12 mouse cellular contexts compared by ENCODE assay signal in genomic region chr5:115431898-115432259, GRCm38 (mm10). TPM values are rescaled to one million over a fixed set of nuclear protein-coding genes. Genes with fewer than 3 reads are reported as not detected.
A peak's percentile ranks its signal among the peaks of the same experiment; 100 is the strongest.
DNase-seq lines count a peak whose midpoint lies in the region; ATAC-seq and TF ChIP-seq lines count a peak whose summit lies in the region.
"Had no signal": no experiment of that assay in that cellular context is flagged by ENCODE, and none has a peak within 500 bp of the region (broad histone marks: within the 10 kb centered on the region; RNA-seq: fewer than 3 reads in every experiment).

No protein-coding gene starts in this region.

- H3K4me1 ChIP-seq in lung, embryonic 14.5 days (ENCODE audit: insufficient read depth): peaks cover 14% of the 10 kb centered on the region
- H3K4me1 ChIP-seq in forebrain, embryonic 13.5 days: peaks cover 74% of the 10 kb centered on the region
- H3K4me1 ChIP-seq in limb, embryonic 10.5 days: peaks cover 86% of the 10 kb centered on the region
- peaks cover 48% of the 10 kb centered on the region for H3K4me1 ChIP-seq in olfactory bulb, adult 2 months (ENCODE audit: control insufficient read depth, insufficient read depth, low read length)

- no peak for TF ChIP-seq CTCF in lung, embryonic 14.5 days (IDR thresholded peaks at IDR 0.05; ENCODE audit: low read depth)
- TF ChIP-seq CTCF in olfactory bulb, adult 2 months (IDR thresholded peaks at IDR 0.05; ENCODE audit: insufficient read depth, low read depth, low read length): no peak

- DNase-seq in lung, embryonic 14.5 days: no peak
- no peak for DNase-seq in lung, adult 18-20 months
- no peak for DNase-seq in limb, embryonic 10.5 days (ENCODE audit: low spot score)
- DNase-seq in layer of hippocampus, adult 9-11 months: no peak
- no peak for DNase-seq in c-Kit-positive CD71-positive TER-119-positive erythroid progenitor cells, embryonic 14.5 days (ENCODE audit: low spot score)
- no peak for DNase-seq in layer of hippocampus, adult 18-20 months (ENCODE audit: low spot score in 2 of 2)
- DNase-seq: right cerebral cortex, adult 18-20 months had no signal

- ATAC-seq in lung, embryonic 14.5 days (ENCODE audit: insufficient read depth): no peak
- ATAC-seq in forebrain, embryonic 13.5 days: no peak

- TF ChIP-seq POLR2A in olfactory bulb, adult 2 months (IDR thresholded peaks at IDR 0.05; ENCODE audit: insufficient read depth, low read depth, low read length): no peak

- peaks cover 14% of the 10 kb centered on the region; the same call in 1 of the 2 replicates for H3K27me3 ChIP-seq in lung, embryonic 14.5 days (ENCODE audit: insufficient read depth, low read length)
- H3K27me3 ChIP-seq in forebrain, embryonic 13.5 days: no peaks in the 10 kb centered on the region
- peaks cover 23% of the 10 kb centered on the region for H3K27me3 ChIP-seq in limb, embryonic 10.5 days (ENCODE audit: low read depth, poor library complexity, severe bottlenecking)

- peak overlapping the region; percentile 88 for H3K4me3 ChIP-seq in lung, embryonic 14.5 days (ENCODE audit: low read depth, low read length)
- H3K4me3 ChIP-seq in forebrain, embryonic 13.5 days: peak overlapping the region; percentile 100
- H3K4me3 ChIP-seq in limb, embryonic 10.5 days: peak overlapping the region; percentile 100
- H3K4me3 ChIP-seq in olfactory bulb, adult 2 months (ENCODE audit: insufficient read depth, low read depth, low read length): peak overlapping the region; percentile 13; the same call in 1 of the 2 replicates

- H3K4me2 ChIP-seq in lung, embryonic 14.5 days: peak overlapping the region; percentile 82
- H3K4me2 ChIP-seq in forebrain, embryonic 13.5 days: peak overlapping the region; percentile 96

- 25% methylated on average over 7 of the region's 7 CpGs for WGBS in lung, embryonic 14.5 days
- 8% methylated on average over 7 of the region's 7 CpGs for WGBS in forebrain, embryonic 13.5 days
- 55% methylated on average over 7 of the region's 7 CpGs for WGBS in limb, embryonic 10.5 days
- 9% methylated on average over 7 of the region's 7 CpGs for WGBS in olfactory bulb, adult 2 months

- H3K36me3 ChIP-seq in lung, embryonic 14.5 days (ENCODE audit: insufficient read depth): peaks cover 21% of the 10 kb centered on the region; the same call in 1 of the 2 replicates
- peaks cover 40% of the 10 kb centered on the region for H3K36me3 ChIP-seq in forebrain, embryonic 13.5 days (ENCODE audit: poor library complexity, severe bottlenecking)
- H3K36me3 ChIP-seq in limb, embryonic 10.5 days: peaks cover 57% of the 10 kb centered on the region

- H3K27ac ChIP-seq in lung, embryonic 14.5 days (ENCODE audit: low read depth): no peak overlapping the region
- peak overlapping the region; percentile 100 for H3K27ac ChIP-seq in forebrain, embryonic 13.5 days
- H3K27ac ChIP-seq in limb, embryonic 10.5 days: peak overlapping the region; percentile 99
- H3K27ac ChIP-seq in olfactory bulb, adult 2 months (ENCODE audit: insufficient read depth, low read depth, low read length): peak overlapping the region; percentile 5; the same call in 1 of the 2 replicates

- H3K9me3 ChIP-seq in lung, embryonic 14.5 days (ENCODE audit: low read depth, low read length): no peaks in the 10 kb centered on the region
- no peaks in the 10 kb centered on the region for H3K9me3 ChIP-seq in forebrain, embryonic 13.5 days (replicated peaks)
- no peaks in the 10 kb centered on the region for H3K9me3 ChIP-seq in limb, embryonic 10.5 days (replicated peaks)

- 0 out of 2 replicates have a peak overlapping the region, but pooled peaks have one; percentile 1 for H3K9ac ChIP-seq in lung, embryonic 14.5 days
- peak overlapping the region; percentile 100 for H3K9ac ChIP-seq in forebrain, embryonic 13.5 days

RNA-seq across cellular contexts. Expression of gene Msi1, which starts 2.5 kb away (rescaled TPM):
- polyA plus RNA-seq in lung, embryonic 14.5 days (2014; fragmentation: Nextera tagmentation; extraction: Ambion mirVana): 17.1 and 21.2 TPM in 2 replicates
- polyA plus RNA-seq in forebrain, embryonic 13.5 days (2015; fragmentation: Nextera tagmentation; extraction: Ambion mirVana): 99.0 and 107 TPM in 2 replicates
- 54.0 and 60.6 TPM in 2 replicates for polyA plus RNA-seq in limb, embryonic 10.5 days (2016; fragmentation: Nextera tagmentation; extraction: Ambion mirVana)
- not detected in 2 replicates for polyA plus RNA-seq in olfactory bulb, adult 2 months (2012; ENCODE audit: insufficient read depth, insufficient read length, low replicate concordance, missing spikeins)
- 10 to 100 TPM; 50.7 to 53.3 TPM for total RNA-seq in layer of hippocampus, adult 18-20 months (2021)
- total RNA-seq: megakaryocyte progenitor cell, adult 5-6 weeks had no signal

RNA-seq across cellular contexts. Expression of gene Pla2g1b, which starts 34.2 kb away (rescaled TPM):
- 4.5 and 5.6 TPM in 2 replicates for polyA plus RNA-seq in lung, embryonic 14.5 days (2014; fragmentation: Nextera tagmentation; extraction: Ambion mirVana)
- not detected in 2 replicates for polyA plus RNA-seq in forebrain, embryonic 13.5 days (2015; fragmentation: Nextera tagmentation; extraction: Ambion mirVana)
- not detected in 2 replicates for polyA plus RNA-seq in limb, embryonic 10.5 days (2016; fragmentation: Nextera tagmentation; extraction: Ambion mirVana)
- polyA plus RNA-seq in olfactory bulb, adult 2 months (2012; ENCODE audit: insufficient read depth, insufficient read length, low replicate concordance, missing spikeins): not detected in 2 replicates
- not detected for total RNA-seq in layer of hippocampus, adult 18-20 months (2021)
- total RNA-seq: gastrocnemius, postnatal 4 days; left cerebral cortex, adult 8-10 months; megakaryocyte progenitor cell, adult 5-6 weeks had no signal

RNA-seq across cellular contexts. Expression of gene Sirt4, which starts 52.6 kb away (rescaled TPM):
- 22.8 and 23.9 TPM in 2 replicates for polyA plus RNA-seq in lung, embryonic 14.5 days (2014; fragmentation: Nextera tagmentation; extraction: Ambion mirVana)
- polyA plus RNA-seq in forebrain, embryonic 13.5 days (2015; fragmentation: Nextera tagmentation; extraction: Ambion mirVana): 24.7 TPM in 2 replicates
- 16.0 and 18.5 TPM in 2 replicates for polyA plus RNA-seq in limb, embryonic 10.5 days (2016; fragmentation: Nextera tagmentation; extraction: Ambion mirVana)
- not detected in 2 replicates for polyA plus RNA-seq in olfactory bulb, adult 2 months (2012; ENCODE audit: insufficient read depth, insufficient read length, low replicate concordance, missing spikeins)
- total RNA-seq in layer of hippocampus, adult 18-20 months (2021): 10 to 100 TPM; 27.9 to 35.7 TPM

Comparison
In these comparisons a context has a peak if more than half of its experiments do, and no peak if none do; other contexts are left out.
1. H3K4me3 ChIP-seq: peak in every context shown above with its lines; median percentile 100 in forebrain, embryonic 13.5 days; 100 in limb, embryonic 10.5 days; 88 in lung, embryonic 14.5 days; 13 in olfactory bulb, adult 2 months.
2. RNA of gene Sirt4, which starts 52.6 kb away (polyA plus RNA-seq): 24.7 TPM in forebrain, embryonic 13.5 days, 22.8 to 23.9 TPM in lung, embryonic 14.5 days and 16.0 to 18.5 TPM in limb, embryonic 10.5 days; not detected in olfactory bulb, adult 2 months; every median in the first group is over 10 times any median in the second.